Mouse (Mus musculus): ENCODE results near the gene Tomm22. TPM values are rescaled to one million over a fixed set of nuclear protein-coding genes. Genes with fewer than 3 reads are reported as not detected.
A peak's percentile ranks its signal among the peaks of the same experiment; 100 is the strongest.

Tomm22 gene
- polyA plus RNA-seq (2015; fragmentation: Nextera tagmentation; extraction: Ambion mirVana): 248 and 288 TPM in 2 replicates

GRCm38 (mm10) chr15:79670249-79670971 lies at the start of gene Tomm22:
Gene Tomm22 (plus strand): TSS chr15:79670861.
- Histone ChIP-seq H3K36me3 (ENCODE audit: control insufficient read depth, insufficient read depth, low read length) (peaks cover 11% of the 10 kb centered on the region; the same call in 1 of the 2 replicates), H3K4me1 (ENCODE audit: control insufficient read depth, insufficient read depth, low read length) (peaks cover 5% of the 10 kb centered on the region), H3K27ac (ENCODE audit: low read length) (peak within 1 kb of the TSS; percentile 56), H3K4me3 (ENCODE audit: low read length) (peak within 1 kb of the TSS; percentile 87), H3K9ac (ENCODE audit: low read depth, low read length) (peak within 1 kb of the TSS; percentile 86), H3K4me2 (ENCODE audit: low read depth, low read length) (peak within 1 kb of the TSS; percentile 58), H3K9me3 (ENCODE audit: control insufficient read depth, low read length) (no peaks in the 10 kb centered on the region), H3K27me3 (replicated peaks; ENCODE audit: control insufficient read depth, insufficient read depth, low read length) (no peaks in the 10 kb centered on the region)
- ATAC-seq: peak; percentile 97
- 16% methylated on average over 32 of the region's 33 CpGs for WGBS

- Histone ChIP-seq H3K27me3 (replicated peaks; ENCODE audit: control insufficient read depth, insufficient read depth, low read length) (no peaks in the 10 kb centered on the region), H3K36me3 (ENCODE audit: control insufficient read depth, insufficient read depth, low read length) (no peaks in the 10 kb centered on the region), H3K9ac (ENCODE audit: low read depth, low read length) (no peak overlapping the region), H3K9me3 (ENCODE audit: control insufficient read depth, low read length) (no peaks in the 10 kb centered on the region; the same call in 1 of the 2 replicates), H3K4me3 (ENCODE audit: low read length) (no peak overlapping the region), H3K4me1 (ENCODE audit: control insufficient read depth, insufficient read depth, low read length) (no peaks in the 10 kb centered on the region), H3K4me2 (ENCODE audit: low read depth, low read length) (no peak overlapping the region), H3K27ac (ENCODE audit: low read length) (no peak overlapping the region)
- 46% methylated on average over 2 of the region's 2 CpGs for WGBS
- ATAC-seq: no peak
These were observed 40.2 kb upstream of the Tomm22 start for GRCm38 (mm10) chr15:79630471-79630870.

GRCm38 (mm10) chr15:79641135-79641817 lies 29.4 kb upstream of the Tomm22 start:
- ATAC-seq: no peak
- Histone ChIP-seq H3K4me1 (ENCODE audit: control insufficient read depth, insufficient read depth, low read length) (no peaks in the 10 kb centered on the region), H3K9me3 (ENCODE audit: control insufficient read depth, low read length) (no peaks in the 10 kb centered on the region), H3K27me3 (replicated peaks; ENCODE audit: control insufficient read depth, insufficient read depth, low read length) (no peaks in the 10 kb centered on the region), H3K27ac (ENCODE audit: low read length) (no peak overlapping the region), H3K36me3 (ENCODE audit: control insufficient read depth, insufficient read depth, low read length) (no peaks in the 10 kb centered on the region), H3K9ac (ENCODE audit: low read depth, low read length) (no peak overlapping the region), H3K4me3 (ENCODE audit: low read length) (no peak overlapping the region), H3K4me2 (ENCODE audit: low read depth, low read length) (no peak overlapping the region)
- WGBS: 61% methylated on average over 12 of the region's 12 CpGs

GRCm38 (mm10) chr15:79645483-79645882 lies 25.2 kb upstream of the Tomm22 start:
- no peaks in the 10 kb centered on the region for H3K9me3 ChIP-seq (ENCODE audit: control insufficient read depth, low read length)
- H3K4me2 ChIP-seq (ENCODE audit: low read depth, low read length): no peak overlapping the region
- no peaks in the 10 kb centered on the region for H3K27me3 ChIP-seq (replicated peaks; ENCODE audit: control insufficient read depth, insufficient read depth, low read length)
- no peak for ATAC-seq
- H3K27ac ChIP-seq (ENCODE audit: low read length): no peak overlapping the region
- H3K9ac ChIP-seq (ENCODE audit: low read depth, low read length): no peak overlapping the region
- H3K36me3 ChIP-seq (ENCODE audit: control insufficient read depth, insufficient read depth, low read length): no peaks in the 10 kb centered on the region
- no peak overlapping the region for H3K4me3 ChIP-seq (ENCODE audit: low read length)
- no peaks in the 10 kb centered on the region for H3K4me1 ChIP-seq (ENCODE audit: control insufficient read depth, insufficient read depth, low read length)
- WGBS: 71% methylated on average over 2 of the region's 2 CpGs

GRCm38 (mm10) chr15:79648130-79648529 lies 22.5 kb upstream of the Tomm22 start:
- H3K27ac ChIP-seq (ENCODE audit: low read length): no peak overlapping the region
- H3K4me1 ChIP-seq (ENCODE audit: control insufficient read depth, insufficient read depth, low read length): no peaks in the 10 kb centered on the region
- ATAC-seq: no peak
- H3K9ac ChIP-seq (ENCODE audit: low read depth, low read length): no peak overlapping the region
- 83% methylated on average over 12 of the region's 12 CpGs for WGBS
- H3K4me2 ChIP-seq (ENCODE audit: low read depth, low read length): no peak overlapping the region
- H3K27me3 ChIP-seq (replicated peaks; ENCODE audit: control insufficient read depth, insufficient read depth, low read length): no peaks in the 10 kb centered on the region
- H3K4me3 ChIP-seq (ENCODE audit: low read length): no peak overlapping the region
- H3K36me3 ChIP-seq (ENCODE audit: control insufficient read depth, insufficient read depth, low read length): no peaks in the 10 kb centered on the region
- no peaks in the 10 kb centered on the region for H3K9me3 ChIP-seq (ENCODE audit: control insufficient read depth, low read length)

- no peaks in the 10 kb centered on the region for H3K4me1 ChIP-seq (ENCODE audit: control insufficient read depth, insufficient read depth, low read length)
- H3K4me2 ChIP-seq (ENCODE audit: low read depth, low read length): no peak overlapping the region
- ATAC-seq: no peak
- H3K27me3 ChIP-seq (replicated peaks; ENCODE audit: control insufficient read depth, insufficient read depth, low read length): no peaks in the 10 kb centered on the region
- H3K27ac ChIP-seq (ENCODE audit: low read length): no peak overlapping the region
- no peak overlapping the region for H3K9ac ChIP-seq (ENCODE audit: low read depth, low read length)
- no peak overlapping the region for H3K4me3 ChIP-seq (ENCODE audit: low read length)
- H3K36me3 ChIP-seq (ENCODE audit: control insufficient read depth, insufficient read depth, low read length): no peaks in the 10 kb centered on the region
- no peaks in the 10 kb centered on the region for H3K9me3 ChIP-seq (ENCODE audit: control insufficient read depth, low read length)
These were observed 20.1 kb upstream of the Tomm22 start for GRCm38 (mm10) chr15:79650569-79650968.

- Histone ChIP-seq H3K4me2 (ENCODE audit: low read depth, low read length) (no peak overlapping the region), H3K27ac (ENCODE audit: low read length) (no peak overlapping the region), H3K36me3 (ENCODE audit: control insufficient read depth, insufficient read depth, low read length) (no peaks in the 10 kb centered on the region), H3K9ac (ENCODE audit: low read depth, low read length) (no peak overlapping the region), H3K4me3 (ENCODE audit: low read length) (no peak overlapping the region), H3K9me3 (ENCODE audit: control insufficient read depth, low read length) (no peaks in the 10 kb centered on the region), H3K4me1 (ENCODE audit: control insufficient read depth, insufficient read depth, low read length) (no peaks in the 10 kb centered on the region), H3K27me3 (replicated peaks; ENCODE audit: control insufficient read depth, insufficient read depth, low read length) (no peaks in the 10 kb centered on the region)
- WGBS: 81% methylated on average over 4 of the region's 4 CpGs
- ATAC-seq: no peak
These were observed 19.2 kb upstream of the Tomm22 start for GRCm38 (mm10) chr15:79651481-79651880.

GRCm38 (mm10) chr15:79656451-79656850 lies 14.2 kb upstream of the Tomm22 start:
- ATAC-seq: no peak
- Histone ChIP-seq H3K9ac (ENCODE audit: low read depth, low read length) (no peak overlapping the region), H3K36me3 (ENCODE audit: control insufficient read depth, insufficient read depth, low read length) (no peaks in the 10 kb centered on the region), H3K4me3 (ENCODE audit: low read length) (no peak overlapping the region), H3K27ac (ENCODE audit: low read length) (no peak overlapping the region), H3K4me1 (ENCODE audit: control insufficient read depth, insufficient read depth, low read length) (peaks cover 7% of the 10 kb centered on the region; the same call in 1 of the 2 replicates), H3K27me3 (replicated peaks; ENCODE audit: control insufficient read depth, insufficient read depth, low read length) (no peaks in the 10 kb centered on the region), H3K9me3 (ENCODE audit: control insufficient read depth, low read length) (no peaks in the 10 kb centered on the region), H3K4me2 (ENCODE audit: low read depth, low read length) (no peak overlapping the region)
- 79% methylated on average over 14 of the region's 14 CpGs for WGBS

GRCm38 (mm10) chr15:79657837-79658530 lies 12.7 kb upstream of the Tomm22 start:
- no peaks in the 10 kb centered on the region for H3K36me3 ChIP-seq (ENCODE audit: control insufficient read depth, insufficient read depth, low read length)
- peak overlapping the region; percentile 86 for H3K9ac ChIP-seq (ENCODE audit: low read depth, low read length)
- peak overlapping the region; percentile 81 for H3K4me3 ChIP-seq (ENCODE audit: low read length)
- no peaks in the 10 kb centered on the region for H3K27me3 ChIP-seq (replicated peaks; ENCODE audit: control insufficient read depth, insufficient read depth, low read length)
- peak overlapping the region; percentile 94 for H3K27ac ChIP-seq (ENCODE audit: low read length)
- 5% methylated on average over 16 of the region's 16 CpGs for WGBS
- H3K4me1 ChIP-seq (ENCODE audit: control insufficient read depth, insufficient read depth, low read length): peaks cover 7% of the 10 kb centered on the region; the same call in 1 of the 2 replicates
- ATAC-seq: peak; percentile 19
- peak overlapping the region; percentile 92 for H3K4me2 ChIP-seq (ENCODE audit: low read depth, low read length)
- no peaks in the 10 kb centered on the region for H3K9me3 ChIP-seq (ENCODE audit: control insufficient read depth, low read length)

Measured in intestine, embryonic 16.5 days (tissue).